Mouse (Mus musculus): ENCODE results near the gene Mrps15. TPM values are rescaled to one million over a fixed set of nuclear protein-coding genes. Genes with fewer than 3 reads are reported as not detected.

Gene Mrps15
- total RNA-seq (2014; rRNA removed) (33.9 and 45.1 TPM in 2 replicates), polyA plus RNA-seq (2015; fragmentation: Nextera tagmentation; extraction: Ambion mirVana) (130 and 142 TPM in 2 replicates)

DNA sequence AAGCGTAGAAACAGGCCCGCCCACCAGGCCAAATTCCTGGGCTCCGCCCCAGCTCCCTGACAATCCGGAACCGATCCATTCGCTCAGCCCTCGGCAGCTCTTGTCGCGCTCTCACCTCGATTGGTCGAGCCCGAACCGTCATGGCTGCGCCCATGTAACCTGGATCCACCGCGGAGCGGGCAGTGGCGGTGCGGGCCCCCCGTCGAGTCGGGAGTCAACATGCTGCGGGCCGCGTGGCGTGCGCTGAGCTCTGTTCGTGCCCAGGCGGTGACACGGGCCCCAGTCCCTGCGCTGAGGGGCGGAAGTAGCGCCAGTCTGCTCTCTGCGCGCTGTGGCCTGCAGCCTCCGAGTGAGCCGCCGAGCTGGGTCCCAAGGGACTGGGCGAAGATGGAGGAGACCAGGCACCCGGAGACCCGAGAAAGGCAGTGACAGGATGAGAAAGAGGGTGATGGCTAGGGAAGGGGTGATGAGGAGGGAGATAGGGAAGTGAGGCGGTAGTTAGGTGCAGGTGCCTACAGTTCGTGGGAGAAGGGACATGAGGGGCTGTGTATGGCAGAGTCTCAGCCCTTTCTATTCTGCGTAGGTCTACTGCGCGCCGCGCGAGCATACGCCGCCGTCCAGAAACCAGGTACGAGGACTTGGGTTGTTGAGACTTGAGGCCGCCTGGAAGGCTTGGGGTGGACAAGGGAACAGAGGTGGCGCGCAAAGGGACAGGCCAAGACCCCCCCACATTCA lies at the start of gene Mrps15:
Mrps15 (plus strand) TSS at position 75 of the 735 bp plus-strand sequence.
- Histone ChIP-seq H3K36me3 (ENCODE audit: insufficient read depth, low read length) (peaks cover 6% of the 10 kb centered on the region; the same call in 1 of the 2 replicates), H3K4me2 (ENCODE audit: low read depth, low read length) (peak within 1 kb of the TSS; percentile 79), H3K4me3 (ENCODE audit: low read length) (peak within 1 kb of the TSS; percentile 64), H3K9ac (replicated peaks; ENCODE audit: low read length) (peak within 1 kb of the TSS; percentile 62), H3K9me3 (ENCODE audit: low read length) (no peaks in the 10 kb centered on the region), H3K4me1 (ENCODE audit: insufficient read depth, low read length) (peaks cover 9% of the 10 kb centered on the region), H3K27me3 (ENCODE audit: insufficient read depth, low read length) (no peaks in the 10 kb centered on the region), H3K27ac (peak within 1 kb of the TSS; percentile 72)
- DNase-seq (ENCODE audit: low spot score) (peak; percentile 96), ATAC-seq (peak; percentile 97)
- TF ChIP-seq CTCF (IDR thresholded peaks at IDR 0.05; ENCODE audit: low read depth): no peak
- WGBS: under 1% methylated on average over 56 of the region's 56 CpGs

DNA sequence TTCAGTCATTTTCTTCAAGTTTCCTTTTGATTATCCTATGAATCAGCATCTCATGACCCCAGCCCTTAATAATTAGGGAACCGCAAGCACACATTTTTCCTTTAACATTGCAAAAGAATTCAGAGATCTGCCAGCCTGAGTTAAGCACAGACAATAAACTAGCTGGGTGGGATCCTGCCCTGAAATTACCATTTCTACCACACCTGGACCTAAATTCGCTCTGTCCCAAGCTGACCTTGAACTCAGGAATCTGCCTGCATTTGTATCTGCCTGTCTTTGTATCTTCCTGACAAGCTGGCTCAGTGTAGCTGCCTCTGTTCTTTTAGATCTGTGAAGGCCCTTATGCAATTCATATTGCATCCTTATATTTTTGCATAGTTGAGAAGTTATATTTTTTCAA lies 48.9 kb upstream of the Mrps15 start:
- H3K9me3 ChIP-seq (ENCODE audit: low read length): peaks cover 12% of the 10 kb centered on the region; the same call in 1 of the 2 replicates
- H3K4me3 ChIP-seq (ENCODE audit: low read length): no peak overlapping the region
- DNase-seq (ENCODE audit: low spot score) (no peak), ATAC-seq (no peak)
- no peak overlapping the region for H3K4me2 ChIP-seq (ENCODE audit: low read depth, low read length)
- H3K9ac ChIP-seq (replicated peaks; ENCODE audit: low read length): no peak overlapping the region
- no peak overlapping the region for H3K27ac ChIP-seq
- WGBS: 92% methylated on average over 2 of the region's 2 CpGs
- no peaks in the 10 kb centered on the region for H3K27me3 ChIP-seq (ENCODE audit: insufficient read depth, low read length)
- TF ChIP-seq CTCF (IDR thresholded peaks at IDR 0.05; ENCODE audit: low read depth): no peak
- H3K36me3 ChIP-seq (ENCODE audit: insufficient read depth, low read length): no peaks in the 10 kb centered on the region
- no peaks in the 10 kb centered on the region for H3K4me1 ChIP-seq (ENCODE audit: insufficient read depth, low read length)

DNA sequence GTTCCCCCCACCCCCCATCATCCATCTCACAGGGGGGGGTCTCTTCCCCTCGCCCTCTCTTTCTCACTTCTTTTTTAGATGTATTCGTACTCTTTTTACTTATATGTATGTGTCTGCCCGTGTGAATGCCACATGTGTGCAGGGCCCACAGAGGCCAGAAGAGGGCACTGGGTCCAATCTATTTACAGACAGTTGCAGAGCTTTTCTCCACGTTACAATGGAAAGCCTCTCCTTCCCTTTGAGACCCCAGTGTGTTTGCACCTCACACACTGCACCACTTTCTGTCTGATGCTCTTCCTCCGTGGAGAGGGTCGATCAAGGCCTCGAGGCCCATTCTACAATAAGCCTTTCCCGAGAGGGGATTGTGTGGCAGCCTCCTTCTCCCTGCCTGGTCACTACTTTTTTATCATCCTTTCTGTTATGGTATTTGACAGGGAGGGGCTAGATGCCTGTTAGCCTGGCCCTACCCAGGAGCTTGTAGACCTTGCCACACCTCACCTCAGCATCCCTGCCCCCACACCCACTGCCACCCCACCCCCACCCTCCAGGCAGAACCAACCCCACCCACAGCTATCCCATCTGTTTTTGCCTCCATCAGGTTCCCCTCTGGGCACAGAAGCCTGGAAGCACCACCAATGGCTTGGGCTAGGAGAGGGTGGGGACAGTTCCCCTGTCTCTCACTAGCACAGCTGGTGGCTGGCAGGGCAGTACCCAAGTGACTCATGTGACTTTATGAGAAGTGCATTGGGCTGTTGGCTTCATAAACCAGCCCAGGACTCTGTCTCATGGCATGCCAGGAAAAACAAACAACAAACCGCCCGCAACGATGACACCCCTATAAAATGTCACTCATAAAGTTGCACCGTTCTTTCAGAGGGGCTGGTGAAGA lies 45.2 kb upstream of the Mrps15 start:
- no peaks in the 10 kb centered on the region for H3K36me3 ChIP-seq (ENCODE audit: insufficient read depth, low read length)
- H3K4me3 ChIP-seq (ENCODE audit: low read length): no peak overlapping the region
- peaks cover 12% of the 10 kb centered on the region; the same call in 1 of the 2 replicates for H3K9me3 ChIP-seq (ENCODE audit: low read length)
- ATAC-seq (no peak), DNase-seq (ENCODE audit: low spot score) (no peak)
- H3K9ac ChIP-seq (replicated peaks; ENCODE audit: low read length): no peak overlapping the region
- TF ChIP-seq CTCF (IDR thresholded peaks at IDR 0.05; ENCODE audit: low read depth): no peak
- H3K27me3 ChIP-seq (ENCODE audit: insufficient read depth, low read length): no peaks in the 10 kb centered on the region
- H3K4me2 ChIP-seq (ENCODE audit: low read depth, low read length): no peak overlapping the region
- H3K27ac ChIP-seq: no peak overlapping the region
- WGBS: 84% methylated on average over 12 of the region's 12 CpGs
- H3K4me1 ChIP-seq (ENCODE audit: insufficient read depth, low read length): no peaks in the 10 kb centered on the region

DNA sequence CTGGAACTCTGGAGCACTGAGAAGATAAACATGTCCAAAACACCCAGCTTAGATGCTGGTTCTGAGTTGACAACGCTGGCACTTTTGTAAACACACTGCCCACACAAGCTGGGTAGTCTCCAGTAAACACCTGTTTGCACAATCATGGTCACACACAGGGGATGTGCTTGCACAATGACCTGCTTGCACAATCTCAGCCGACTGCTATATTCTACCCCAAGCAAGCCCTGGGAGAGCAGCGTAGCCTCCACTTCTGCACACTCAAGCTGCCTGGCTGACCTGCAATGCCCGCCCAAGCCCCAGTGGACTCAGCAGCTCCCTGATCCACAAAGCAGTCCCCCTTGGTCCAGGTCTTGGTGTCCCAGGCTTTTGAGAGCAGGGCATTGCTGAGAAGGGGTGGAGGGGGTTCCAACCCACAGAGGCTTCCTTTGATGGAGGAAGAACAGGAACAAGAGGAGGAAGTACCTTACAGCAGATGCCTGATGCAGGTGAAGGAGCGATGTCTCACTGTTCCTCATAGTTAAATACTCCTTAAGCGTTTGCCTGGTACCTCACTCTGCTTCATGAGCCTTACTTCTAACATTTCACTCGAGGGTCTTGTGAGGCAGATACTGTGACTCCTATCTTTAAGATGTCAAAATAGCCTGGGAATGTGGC lies 28.9 kb upstream of the Mrps15 start:
- no peak for TF ChIP-seq CTCF (IDR thresholded peaks at IDR 0.05; ENCODE audit: low read depth)

DNA sequence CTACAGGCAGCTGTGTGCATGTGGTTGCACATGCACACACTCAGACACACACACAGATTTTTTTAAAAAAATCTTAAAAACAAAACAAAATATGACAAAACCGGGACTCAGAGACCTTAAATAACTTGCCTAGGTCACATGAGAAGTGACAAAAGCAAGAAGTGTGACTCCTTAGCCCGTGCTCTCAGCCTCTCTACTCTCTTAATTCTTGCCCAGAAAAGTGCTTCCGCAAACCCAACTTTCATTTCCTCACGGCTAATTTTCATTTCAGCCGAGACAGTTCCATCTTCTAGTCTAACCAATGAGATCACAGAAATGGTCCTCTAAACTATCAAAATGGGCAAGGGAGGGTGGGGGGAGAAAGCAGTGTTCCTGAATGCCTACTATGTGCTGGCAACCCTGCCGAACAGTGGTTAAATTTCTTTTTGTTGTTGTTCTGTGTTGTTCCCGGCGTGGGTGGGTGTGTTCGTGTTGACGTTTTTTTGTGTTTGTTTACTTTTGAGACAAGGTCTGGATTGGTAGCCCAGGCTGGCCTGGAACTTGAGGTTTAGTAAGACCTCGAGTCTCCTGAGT lies 27.7 kb upstream of the Mrps15 start:
- DNase-seq (ENCODE audit: low spot score): no peak
- H3K4me3 ChIP-seq (ENCODE audit: low read length): no peak overlapping the region

More for the DNA sequence above, 28.9 kb upstream of the Mrps15 start:
- H3K4me2 ChIP-seq (ENCODE audit: low read depth, low read length): no peak overlapping the region
- no peaks in the 10 kb centered on the region for H3K27me3 ChIP-seq (ENCODE audit: insufficient read depth, low read length)
- H3K27ac ChIP-seq: no peak overlapping the region
- no peaks in the 10 kb centered on the region for H3K36me3 ChIP-seq (ENCODE audit: insufficient read depth, low read length)
- no peak overlapping the region for H3K4me3 ChIP-seq (ENCODE audit: low read length)
- no peak overlapping the region for H3K9ac ChIP-seq (replicated peaks; ENCODE audit: low read length)
- no peaks in the 10 kb centered on the region for H3K4me1 ChIP-seq (ENCODE audit: insufficient read depth, low read length)
- DNase-seq (ENCODE audit: low spot score) (no peak), ATAC-seq (no peak)
- no peaks in the 10 kb centered on the region for H3K9me3 ChIP-seq (ENCODE audit: low read length)
- 78% methylated on average over 7 of the region's 7 CpGs for WGBS

DNA sequence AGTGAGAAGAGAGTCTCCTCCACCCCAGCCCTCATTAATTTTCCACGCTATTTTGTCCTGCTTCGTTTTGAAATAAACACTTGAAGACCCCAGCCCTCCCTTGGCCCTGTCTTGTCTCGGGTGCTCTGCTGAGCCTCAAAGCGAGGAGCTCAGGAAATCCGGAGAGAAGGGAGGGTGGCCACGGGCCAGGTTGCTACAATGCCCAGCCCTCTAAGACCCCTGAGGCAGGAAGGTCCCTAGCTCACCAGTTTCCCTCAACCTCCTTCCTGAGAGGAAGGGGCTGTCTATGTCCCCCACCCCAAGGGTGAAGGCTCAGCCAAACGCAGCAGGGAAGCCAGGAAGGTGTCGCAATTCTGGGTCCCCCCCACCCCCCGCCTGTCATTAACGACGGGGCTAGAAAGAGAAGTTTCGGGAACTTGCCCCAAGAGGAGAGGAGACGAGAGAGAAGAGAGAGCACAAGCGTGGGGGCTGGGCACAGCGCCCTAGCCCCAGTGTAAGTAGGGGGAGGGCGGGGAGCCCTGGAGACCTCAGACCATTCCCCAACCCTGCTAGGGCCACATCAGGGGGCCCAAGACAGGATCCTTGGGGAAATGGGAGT lies 22.3 kb upstream of the Mrps15 start, which contains the start of gene Csf3r:
Csf3r (plus strand) TSS at position 248 of the 598 bp plus-strand sequence.
- no peaks in the 10 kb centered on the region for H3K36me3 ChIP-seq (ENCODE audit: insufficient read depth, low read length)
- TF ChIP-seq CTCF (IDR thresholded peaks at IDR 0.05; ENCODE audit: low read depth): no peak
- H3K9ac ChIP-seq (replicated peaks; ENCODE audit: low read length): no peak within 1 kb of the TSS
- ATAC-seq: no peak
- WGBS: 60% methylated on average over 16 of the region's 16 CpGs
- DNase-seq (ENCODE audit: low spot score): no peak
- no peaks in the 10 kb centered on the region for H3K9me3 ChIP-seq (ENCODE audit: low read length)
- H3K4me1 ChIP-seq (ENCODE audit: insufficient read depth, low read length): no peaks in the 10 kb centered on the region
- no peak within 1 kb of the TSS for H3K4me2 ChIP-seq (ENCODE audit: low read depth, low read length)
- no peaks in the 10 kb centered on the region for H3K27me3 ChIP-seq (ENCODE audit: insufficient read depth, low read length)
- H3K4me3 ChIP-seq (ENCODE audit: low read length): no peak within 1 kb of the TSS
- no peak within 1 kb of the TSS for H3K27ac ChIP-seq

More for the DNA sequence above, 27.7 kb upstream of the Mrps15 start:
- Histone ChIP-seq H3K27me3 (ENCODE audit: insufficient read depth, low read length) (no peaks in the 10 kb centered on the region), H3K36me3 (ENCODE audit: insufficient read depth, low read length) (no peaks in the 10 kb centered on the region), H3K4me1 (ENCODE audit: insufficient read depth, low read length) (no peaks in the 10 kb centered on the region), H3K9me3 (ENCODE audit: low read length) (no peaks in the 10 kb centered on the region), H3K27ac (no peak overlapping the region), H3K9ac (replicated peaks; ENCODE audit: low read length) (no peak overlapping the region), H3K4me2 (ENCODE audit: low read depth, low read length) (no peak overlapping the region)
- TF ChIP-seq CTCF (IDR thresholded peaks at IDR 0.05; ENCODE audit: low read depth): no peak
- 75% methylated on average over 11 of the region's 11 CpGs for WGBS
- ATAC-seq: no peak

Data from hindbrain, postnatal 0 days (tissue).